Mouse (Mus musculus) retina, postnatal 1 day (tissue): ENCODE data around the gene Insm1.

ENCODE experiments used
- DNase-seq: peaks from one replicate; pipeline ENCODE4 v3.0.0-alpha.2; 2012

Insm1 gene

DNA sequence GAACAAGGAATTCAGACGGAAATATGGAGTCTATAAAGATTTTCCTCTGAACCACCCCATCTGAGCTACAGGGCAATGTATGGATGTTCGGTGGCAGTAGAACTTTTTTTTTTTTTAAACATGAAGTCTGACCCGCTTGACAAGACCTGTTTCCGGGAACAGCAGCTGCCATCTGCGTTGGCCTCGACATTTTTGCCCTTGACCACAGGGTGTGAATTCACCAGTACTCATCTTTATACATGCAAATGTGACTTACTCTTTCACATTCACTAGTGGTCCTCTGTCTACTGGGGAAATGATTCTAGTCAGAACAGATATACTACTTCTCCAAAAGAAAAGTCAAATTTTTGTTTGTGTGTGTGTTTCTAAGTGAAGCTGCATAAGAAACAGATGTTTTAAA, 4.1 kb downstream of the Insm1 start:
- DNase-seq = peak; percentile 32

DNA sequence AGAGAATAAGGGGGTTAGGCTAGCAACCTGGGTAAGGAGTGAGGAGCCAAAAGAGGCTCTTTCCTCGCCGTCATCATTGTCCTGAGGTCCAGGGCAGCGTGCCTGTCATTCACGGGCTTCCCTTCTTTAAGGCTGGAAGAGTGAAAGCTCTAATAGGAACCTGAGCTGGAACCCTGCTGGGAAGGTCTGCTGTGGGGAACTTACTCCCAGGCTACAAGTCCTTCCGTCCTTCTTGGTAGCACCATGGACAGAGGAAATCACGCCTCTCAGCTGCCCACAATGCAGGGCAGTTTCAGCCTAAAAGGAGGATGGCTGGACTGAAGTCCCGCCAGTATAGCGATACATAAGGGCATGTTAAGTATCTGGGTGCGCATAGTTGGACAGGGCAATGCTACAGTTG, 4.8 kb downstream of the Insm1 start:
- peak; percentile 78 for DNase-seq

DNA sequence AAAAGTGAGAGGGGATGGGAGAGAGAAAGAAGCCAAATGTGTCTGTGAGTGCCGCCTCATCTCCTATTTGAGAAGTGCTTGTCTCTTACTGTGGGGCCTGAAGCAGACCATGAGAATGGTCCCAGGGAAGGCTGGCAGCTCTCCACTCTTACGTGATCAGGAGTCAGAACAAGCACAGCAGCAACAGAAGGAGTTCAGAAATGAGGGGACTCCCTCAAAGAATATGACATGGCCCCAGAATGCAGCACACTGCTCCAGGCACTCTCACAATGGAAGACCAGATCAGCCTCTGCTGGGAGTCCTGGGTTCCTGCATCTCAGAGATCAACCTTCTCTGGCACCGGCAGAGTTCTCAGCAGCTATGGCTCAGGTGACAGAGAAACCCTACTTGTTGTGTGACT, 5.9 kb downstream of the Insm1 start:
- peak; percentile 49 for DNase-seq

DNA sequence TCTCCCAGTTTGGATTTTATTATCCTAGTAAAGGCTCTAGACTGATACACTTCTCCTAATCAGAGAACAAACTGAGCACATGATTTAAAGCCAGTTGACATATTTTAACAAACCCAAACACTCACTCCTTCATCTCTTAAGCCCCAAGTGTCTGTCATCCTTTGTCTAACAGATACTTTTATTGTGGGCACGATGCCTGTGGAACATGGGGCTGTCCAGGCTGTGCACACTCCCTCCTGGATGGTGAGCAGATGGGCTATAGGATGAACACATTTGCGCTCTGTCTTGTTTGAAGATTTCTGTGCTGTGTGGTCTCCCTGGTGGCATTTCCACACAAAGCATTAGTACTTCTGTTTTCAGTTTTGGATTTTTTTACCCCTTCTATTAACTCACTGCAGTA, 6.7 kb downstream of the Insm1 start:
- no peak for DNase-seq

DNA sequence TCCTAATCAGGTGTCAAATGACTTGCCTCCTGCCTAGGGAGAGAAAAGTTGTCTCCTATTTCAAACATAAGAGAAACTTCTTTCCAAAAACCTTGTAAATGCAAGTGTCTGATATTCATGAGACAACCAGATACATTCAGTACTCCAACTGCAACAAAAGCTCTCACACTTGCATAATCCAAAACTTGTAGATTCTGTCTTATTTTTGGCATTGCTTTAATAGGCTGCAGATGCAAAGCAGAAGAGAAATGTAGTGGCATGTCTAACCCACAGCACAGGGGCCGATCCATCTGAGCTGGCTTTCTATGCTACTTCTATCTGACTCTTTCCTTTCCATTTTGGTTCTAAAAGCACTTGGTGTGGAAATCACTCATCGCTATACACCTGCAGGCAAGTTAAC, 9.8 kb downstream of the Insm1 start:
- DNase-seq = no peak

DNA sequence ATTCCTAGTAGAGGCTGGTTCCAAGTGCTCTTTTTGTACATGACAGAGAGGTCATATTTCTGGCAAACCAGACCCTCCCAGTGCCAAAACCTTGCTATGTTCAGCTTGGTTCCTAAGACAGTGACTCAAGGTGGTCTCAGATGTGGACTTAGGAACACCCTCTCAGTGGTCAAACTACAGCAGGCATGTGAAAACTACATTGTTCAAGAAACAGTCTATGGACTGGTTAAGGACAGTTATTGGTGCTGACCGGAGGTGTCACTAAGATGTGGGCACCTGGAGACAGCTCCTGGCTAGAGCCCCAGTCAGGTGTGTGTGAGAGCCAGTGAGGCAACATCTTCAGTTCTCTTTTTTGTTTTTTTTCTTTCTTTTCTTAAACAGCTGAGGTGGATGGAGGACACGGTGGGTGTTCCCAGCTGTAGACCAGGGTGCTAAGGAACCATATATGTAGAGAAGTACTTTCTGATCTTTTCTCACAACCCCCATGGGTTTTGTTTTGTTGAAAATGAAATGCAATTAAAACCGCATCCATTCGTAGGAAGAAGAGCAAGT, 17.6 kb downstream of the Insm1 start:
- DNase-seq = no peak

DNA sequence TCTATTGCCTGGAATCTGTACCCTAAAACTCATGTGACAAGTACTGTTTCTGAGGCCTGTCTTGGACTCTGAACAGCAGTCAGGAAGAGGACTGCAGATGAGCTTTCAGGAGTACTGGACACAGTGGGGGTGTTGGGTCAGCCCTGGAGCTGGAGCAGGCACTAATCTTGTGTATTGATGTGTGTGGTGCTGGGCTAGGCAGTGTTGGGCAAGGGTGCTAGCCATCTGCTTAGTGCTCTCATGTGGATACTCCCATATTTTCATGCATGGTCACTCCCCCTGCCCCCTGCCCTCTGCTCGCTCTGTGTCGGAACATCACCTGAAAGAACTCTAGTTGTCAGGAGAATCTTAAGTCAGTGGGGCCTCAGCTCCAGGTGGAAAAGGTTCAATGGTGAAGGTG, 22.3 kb downstream of the Insm1 start:
- no peak for DNase-seq

DNA sequence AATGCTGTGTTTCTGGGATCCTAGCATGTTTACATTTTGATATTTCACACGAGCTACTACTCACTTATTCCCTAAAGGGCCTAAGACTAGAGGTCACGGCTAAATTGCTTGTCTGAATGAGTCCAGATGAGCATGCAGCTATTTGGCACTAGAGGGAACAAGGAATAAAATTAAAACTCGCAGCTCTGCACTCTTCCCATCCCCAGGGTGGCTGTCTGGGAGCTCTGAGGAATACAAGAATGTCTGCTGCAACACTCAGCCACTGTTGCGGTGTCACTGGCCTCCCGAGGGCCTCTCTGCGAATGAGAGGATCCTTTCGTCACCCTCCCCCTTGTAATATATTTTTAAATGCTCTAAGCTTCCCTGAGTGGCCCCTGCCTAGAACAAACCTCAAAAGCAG, 23.7 kb downstream of the Insm1 start:
- DNase-seq = no peak

DNA sequence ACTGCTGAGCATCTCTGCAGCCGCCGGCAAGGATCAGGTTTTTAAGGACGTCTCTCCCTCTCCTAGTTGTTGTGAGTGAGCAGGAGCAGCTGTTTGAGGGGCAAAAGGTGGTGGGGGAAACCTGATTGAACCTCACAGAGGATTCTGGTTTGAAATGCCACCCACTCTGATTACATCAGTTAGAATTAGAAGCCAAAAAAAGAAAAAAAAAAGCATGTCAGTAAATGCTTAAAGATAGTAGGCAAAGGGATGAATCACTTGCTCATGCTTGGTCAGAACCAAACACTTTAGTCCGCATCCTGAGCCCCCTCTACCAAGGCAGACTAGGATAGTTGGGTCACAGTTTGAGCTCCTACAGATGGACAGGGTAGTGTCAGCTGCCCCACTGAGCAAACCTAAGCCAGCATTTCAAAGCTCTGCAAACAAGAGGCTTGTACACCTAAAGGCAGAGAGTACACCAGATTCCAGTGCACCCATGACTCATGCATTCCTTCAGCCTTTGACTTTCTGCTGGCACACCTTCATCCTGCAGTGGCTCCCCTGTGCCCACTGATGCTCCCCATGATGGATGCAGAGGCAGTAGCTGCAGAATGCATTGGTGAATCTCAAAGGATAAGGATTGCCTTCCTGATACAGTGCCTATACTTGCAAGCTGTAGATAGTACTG, 24.8 kb downstream of the Insm1 start:
- no peak for DNase-seq

DNA sequence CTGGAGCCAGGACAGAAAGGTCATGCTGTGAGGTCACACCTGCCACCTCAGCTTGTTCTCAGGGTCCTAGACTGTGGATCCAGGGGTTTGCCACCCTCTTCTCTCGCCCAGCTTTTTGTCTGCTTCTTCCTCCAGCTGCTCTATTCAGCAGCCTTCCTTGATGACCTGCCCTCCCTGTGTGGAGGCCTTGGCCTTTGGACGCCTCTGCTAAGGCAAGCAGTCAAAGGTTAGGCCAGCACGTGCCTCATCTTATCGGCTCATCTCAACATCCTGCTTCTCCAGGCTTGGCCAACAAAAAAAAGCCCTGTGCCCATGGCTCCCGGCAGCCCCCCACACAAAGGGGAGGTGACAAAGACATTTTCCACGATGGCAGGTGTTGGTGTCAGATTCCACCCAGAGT, 25.9 kb downstream of the Insm1 start:
- DNase-seq = no peak

DNA sequence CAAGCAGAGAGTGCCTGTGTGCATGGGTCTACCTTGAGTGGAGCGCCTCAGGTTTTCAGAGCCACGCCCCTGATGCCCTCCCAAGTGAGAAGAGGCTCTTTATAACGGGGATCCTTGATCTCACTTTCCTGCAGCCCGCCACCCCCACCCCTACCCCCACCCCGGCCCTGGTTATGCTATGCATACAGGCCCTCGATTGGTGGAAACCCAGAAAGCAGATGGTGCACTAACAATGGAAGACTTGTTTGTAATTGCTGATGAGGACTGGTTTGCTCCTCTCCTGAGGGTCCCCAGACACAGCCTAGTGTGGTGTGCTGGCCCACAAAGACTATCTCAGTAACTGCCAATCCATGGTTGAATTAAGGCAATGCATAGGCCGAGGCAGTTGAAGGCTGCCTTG, 27.3 kb downstream of the Insm1 start:
- peak; percentile 70 for DNase-seq

DNA sequence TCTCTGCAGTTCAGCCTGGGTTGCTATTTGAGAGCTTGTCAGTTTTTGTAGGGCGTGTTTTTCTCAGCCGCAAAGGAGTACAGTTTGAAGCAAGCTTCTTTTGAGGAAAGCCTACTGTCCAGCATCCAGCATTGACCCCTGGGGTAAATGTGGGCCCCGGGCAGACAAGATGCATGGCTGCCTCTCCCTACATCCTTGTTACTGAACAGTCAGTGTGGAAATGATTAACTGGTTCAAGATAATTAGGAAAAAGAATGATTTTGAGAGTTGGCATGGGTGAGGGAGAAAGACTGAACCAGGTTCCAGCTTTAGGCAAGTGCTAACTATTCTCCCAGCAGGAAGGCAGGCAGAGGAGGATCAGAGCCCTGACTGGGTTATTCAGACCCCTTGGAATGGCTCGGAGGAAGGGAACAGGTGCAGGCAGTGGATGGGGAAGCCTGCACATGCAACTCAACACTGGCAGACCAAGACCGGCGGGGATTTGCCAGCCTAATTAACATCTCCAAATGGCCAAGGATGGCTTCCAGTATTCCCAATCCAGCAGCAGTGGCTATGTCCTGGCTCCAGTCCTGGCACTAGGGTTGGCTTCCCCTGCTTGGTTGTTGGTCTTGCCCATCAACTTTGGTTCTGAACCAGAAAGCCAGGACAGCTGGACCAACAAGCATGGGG, 28.6 kb downstream of the Insm1 start:
- DNase-seq = no peak

DNA sequence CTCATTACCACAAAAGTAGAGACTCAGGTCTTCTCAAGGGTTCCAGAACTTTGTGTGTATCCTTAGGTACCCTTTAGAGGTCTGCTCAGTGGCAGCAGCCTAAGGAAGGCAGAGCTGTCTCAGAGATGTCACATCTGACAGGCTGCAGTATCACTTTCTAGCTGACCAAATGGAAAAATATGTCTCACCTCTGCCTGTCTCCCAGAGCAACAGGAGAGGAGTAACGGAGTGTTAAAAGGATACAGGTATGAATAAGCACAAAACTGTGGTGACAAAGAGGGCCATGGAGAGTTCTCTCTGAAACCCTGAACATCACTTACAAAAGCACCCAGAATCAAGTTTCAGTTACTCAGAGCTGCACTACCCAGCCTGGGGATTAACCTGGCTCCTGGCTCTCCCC, 32.7 kb downstream of the Insm1 start:
- no peak for DNase-seq

DNA sequence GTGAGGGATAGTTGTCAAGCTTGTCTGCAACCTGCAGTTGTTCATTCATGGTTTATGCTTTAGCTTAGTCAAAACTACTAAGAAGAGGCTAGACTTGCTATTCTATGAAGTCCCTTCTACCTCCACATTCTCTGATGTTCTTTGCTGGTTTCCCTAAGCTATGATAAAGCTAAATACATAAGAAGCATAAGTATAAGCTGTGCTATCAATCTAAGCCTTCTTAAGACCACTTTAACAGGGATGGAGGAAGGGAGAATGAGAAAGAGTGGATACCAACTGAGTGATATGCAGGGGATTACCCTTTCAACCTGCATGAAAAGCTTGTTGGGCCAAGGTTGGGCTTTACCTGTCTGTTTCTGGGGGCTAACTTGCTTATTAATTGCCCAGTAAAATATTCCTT, 33.9 kb downstream of the Insm1 start:
- DNase-seq = peak; percentile 52

DNA sequence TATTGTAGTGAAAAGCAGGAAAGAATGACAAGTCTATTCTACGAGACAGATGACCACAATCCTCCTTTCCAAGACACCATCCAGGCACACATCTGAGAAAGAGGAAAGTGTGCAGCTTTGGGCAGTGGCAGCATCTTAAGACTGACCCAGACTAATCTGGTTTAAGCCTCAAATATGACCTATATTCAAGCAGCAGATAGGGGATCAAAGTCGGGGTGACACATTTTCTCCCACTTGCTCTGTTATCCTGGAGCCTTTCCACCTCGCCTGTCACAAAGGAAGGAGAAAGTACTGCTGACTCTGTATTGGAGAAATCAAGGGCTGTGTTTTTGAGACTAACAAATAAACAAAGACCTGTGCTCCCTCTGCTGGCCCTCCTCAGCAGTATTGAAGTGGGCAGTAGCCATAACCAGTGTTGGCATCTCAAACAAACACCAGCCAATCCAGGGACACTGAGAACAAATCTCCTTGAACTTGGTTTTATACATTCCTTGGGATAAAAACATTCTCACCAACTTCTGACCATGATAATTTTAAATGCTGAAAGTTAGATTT, 34.7 kb downstream of the Insm1 start:
- DNase-seq = peak; percentile 83

DNA sequence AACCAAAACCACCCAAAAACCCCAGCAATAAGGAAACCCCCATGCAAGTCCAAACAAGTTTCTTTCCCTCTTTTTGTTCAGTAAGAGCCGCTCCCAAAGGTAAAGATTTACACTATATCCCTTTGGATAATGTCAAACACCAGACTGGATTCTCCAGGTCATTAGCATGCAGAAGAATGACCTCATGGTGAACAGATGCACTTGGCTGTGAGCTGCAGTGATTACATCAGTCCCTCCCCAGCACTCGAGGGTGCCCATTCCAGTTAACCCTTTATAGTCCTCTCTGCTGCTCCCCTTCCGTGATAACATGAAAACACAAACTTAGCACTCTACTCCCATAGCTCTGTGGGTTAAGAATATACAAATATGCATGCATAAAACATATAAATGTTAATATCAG, 35.3 kb downstream of the Insm1 start:
- peak; percentile 72 for DNase-seq

DNA sequence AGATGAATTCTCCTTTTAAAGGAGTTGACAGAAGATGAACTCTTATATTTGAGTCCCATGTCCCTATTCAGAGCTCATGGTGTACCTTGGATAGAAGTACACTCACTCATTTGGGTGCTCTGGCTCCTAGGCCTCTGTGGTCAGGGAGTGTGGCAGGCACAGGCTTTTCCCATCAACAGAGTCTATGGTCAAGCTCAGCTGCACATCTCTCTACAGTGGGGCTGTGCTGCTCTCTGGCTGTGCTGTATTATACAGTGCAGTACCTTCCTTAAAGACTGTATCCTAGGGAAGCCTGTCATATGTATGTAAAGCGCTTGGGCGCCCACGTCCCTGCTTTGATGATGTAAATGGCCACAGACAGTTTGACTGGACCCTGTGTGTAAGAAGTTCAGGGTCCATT, 35.9 kb downstream of the Insm1 start:
- DNase-seq = no peak

DNA sequence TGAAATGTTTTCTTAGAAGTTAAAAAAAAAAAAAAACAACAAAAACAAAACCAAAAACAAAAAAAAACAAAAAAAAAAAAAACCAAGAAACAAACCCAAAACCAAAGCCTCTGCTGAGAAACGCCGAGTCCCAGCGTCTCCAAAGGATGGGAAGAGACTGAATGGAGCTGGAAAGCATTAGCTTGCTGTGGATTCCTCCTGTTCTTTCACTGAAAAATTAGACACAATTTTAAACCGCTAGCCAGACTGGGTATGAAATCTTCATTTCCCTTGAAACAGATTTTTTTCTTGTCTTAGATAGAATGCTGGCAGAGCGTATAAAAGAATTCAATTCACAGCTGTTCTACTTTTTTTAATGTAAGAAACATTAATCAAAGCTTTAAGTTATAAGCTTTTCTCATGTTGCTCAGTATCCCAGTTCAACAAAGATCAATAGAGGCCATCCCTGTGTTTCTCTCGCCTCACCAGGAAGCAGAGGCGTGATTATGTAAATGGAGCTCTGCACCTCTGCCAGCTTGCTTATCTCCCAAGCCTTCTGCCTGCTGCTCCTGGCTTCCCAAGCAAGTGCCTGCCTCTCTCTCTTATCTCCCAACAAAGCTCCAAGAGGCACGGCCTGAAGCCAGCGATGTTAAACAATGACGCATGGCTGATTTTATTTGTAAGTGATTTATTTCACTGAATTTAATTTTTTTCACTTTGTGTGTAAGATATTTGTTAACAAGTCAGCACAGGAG, 37.2 kb downstream of the Insm1 start:
- peak; percentile 72 for DNase-seq

DNA sequence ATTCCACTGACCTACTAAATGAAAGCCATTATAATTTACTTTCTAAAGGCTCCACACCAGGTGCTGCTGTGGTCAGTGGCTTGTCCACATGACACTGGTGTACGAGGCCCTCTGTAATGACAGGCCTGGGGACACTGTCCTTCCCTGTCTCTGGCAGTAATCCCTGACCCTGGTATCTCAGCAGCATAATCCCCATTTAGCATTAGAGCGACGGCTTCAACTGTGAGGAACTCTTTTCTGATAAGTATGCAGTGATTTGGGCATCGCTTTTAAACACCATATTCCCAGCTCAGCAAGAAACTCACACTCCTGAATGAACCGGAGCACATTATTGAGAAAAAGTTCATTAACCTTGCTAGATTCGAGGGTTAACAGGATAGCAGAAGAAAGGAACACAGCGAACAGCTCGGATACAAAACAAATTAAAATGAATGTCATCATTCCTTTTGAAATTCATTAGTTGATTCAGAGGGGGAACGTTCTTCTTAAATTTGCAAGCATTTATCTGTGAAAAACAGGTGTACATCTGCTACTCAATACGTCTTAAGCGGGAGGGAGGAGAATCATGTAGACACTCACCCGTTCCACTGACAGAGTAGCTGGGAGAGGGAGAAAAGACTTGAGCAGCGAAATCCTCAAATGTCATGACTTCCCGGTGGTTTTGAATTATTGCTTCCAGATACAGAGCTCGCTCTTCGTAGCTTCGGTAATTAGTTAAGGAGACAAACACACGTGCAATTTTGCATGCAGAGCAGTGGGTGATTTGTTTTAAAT, 38.3 kb downstream of the Insm1 start:
- peak; percentile 63 for DNase-seq

DNA sequence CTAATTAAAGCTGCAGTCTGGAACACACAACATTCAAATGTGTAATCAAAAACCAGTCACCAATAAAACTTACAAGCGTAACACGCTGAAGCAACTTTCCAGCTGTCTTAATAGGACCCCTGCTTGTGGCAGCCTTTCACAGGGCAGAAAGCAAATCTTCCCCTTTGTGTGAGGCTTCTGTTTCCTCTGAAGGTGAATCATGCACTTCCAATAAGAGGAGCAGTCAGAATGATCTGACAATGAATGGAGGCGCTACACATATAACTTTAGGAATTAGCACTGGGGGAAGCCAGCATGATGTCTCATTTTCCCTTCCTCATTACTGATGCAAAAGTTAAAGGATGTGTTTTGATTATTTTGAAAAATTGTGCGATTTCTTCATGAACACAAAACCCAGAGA, 39.4 kb downstream of the Insm1 start:
- no peak for DNase-seq

DNA sequence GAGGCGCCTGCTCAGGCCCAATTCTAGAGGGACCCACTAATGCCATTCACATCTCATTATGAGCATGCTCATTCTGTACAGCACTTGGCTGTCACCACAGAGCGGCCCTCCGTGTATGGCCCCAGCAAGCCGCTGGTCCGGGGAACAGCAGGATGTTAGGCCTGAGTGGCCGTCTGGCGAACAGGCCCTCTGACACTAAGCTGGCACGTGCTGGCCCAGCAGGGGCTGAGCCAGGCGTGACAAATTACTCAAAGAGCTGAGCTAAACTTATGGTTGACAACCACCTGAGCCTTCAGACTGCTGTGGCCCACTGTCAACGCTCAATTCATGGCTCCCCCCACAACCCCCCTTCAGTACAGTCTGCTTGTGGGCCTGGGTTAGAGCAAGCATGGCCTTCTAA, 40.5 kb downstream of the Insm1 start:
- DNase-seq = peak; percentile 84

DNA sequence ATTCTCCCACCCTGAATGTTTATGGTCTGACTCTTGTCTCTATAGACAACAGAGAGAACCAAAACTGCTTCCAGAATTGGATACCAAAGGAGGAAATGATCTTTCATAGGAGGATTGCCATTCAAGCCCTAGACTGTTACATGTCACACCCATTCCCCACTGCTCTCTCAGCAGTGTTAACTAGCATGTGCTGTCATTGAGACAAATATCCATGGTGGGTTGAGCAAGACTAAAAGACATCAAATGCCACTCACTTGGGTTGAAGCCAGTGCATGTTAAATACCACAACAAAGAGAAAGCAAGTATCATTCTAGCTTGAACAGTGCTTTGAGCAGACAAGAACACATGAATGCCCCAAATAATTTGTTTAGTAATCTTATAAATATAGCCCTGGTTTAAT, 41.2 kb downstream of the Insm1 start:
- no peak for DNase-seq

DNA sequence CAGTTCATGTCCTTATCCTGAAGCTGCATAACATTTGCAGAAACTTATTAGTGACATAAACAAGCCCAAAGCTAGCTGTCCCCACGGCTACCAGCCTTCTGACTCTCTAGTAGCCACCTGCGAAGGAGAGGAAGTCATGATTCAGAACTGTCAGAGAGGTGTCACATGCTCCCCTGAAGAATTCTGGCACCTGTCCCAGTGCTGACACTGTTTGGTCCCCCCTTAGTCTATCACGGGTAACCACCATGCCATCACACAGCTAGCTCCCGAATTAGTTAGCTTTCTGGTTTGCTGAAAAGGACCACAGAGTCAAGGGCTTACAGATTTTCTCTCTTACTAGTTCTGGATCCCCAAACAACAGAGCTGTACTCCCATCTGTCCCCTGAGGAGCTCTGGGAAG, 43.3 kb downstream of the Insm1 start:
- no peak for DNase-seq
